Mouse (Mus musculus) T-cell, adult 66 days (primary cell): ENCODE results near the gene Idh2. TPM values are rescaled to one million over a fixed set of nuclear protein-coding genes. Genes with fewer than 3 reads are reported as not detected.

Experiments used
- total RNA-seq, 2 experiments: library from RNA; stranded (reverse); gene quantifications; 3 replicates in 1 of 2; 4 replicates in 1 of 2; pipeline ENCODE4 v1.2.4; 2023

Idh2 gene
- total RNA-seq, result 10 to 100 TPM; 38.1 to 41.4 TPM

DNA sequence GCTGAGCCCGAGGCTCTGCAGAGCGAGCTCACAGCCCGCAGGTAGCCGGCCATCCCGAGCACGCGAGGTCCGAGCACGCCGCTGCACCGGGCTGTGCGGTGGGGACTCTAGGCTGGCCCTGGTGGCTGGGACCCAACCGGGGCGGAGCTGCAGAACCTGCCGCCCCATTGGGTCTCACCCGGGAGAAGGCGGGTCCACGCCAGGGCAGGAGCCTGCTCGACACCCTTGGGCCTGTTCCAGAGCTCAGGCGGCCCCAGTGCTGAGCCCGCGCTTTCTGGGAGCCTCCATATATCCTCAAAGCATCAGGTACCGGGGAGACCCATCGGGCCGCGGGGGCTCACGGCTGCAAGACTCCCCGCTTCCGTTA lies at the start of gene Idh2:
Idh2 (minus strand) TSS at position 169 of the 367 bp plus-strand sequence.

Other genes with a start within 250 kb of the Idh2 start
- 10 to 100 TPM; 17.3 to 17.4 TPM for gene Ap3s2, start 194.7 kb downstream of the Idh2 start, total RNA-seq
- gene Arpin, start 180.0 kb downstream of the Idh2 start, total RNA-seq, result not detected
- gene Zfp710, start 90.6 kb downstream of the Idh2 start, total RNA-seq, result 10 to 100 TPM; 27.9 to 35.9 TPM
- gene Sema4b, start 71.4 kb upstream of the Idh2 start, total RNA-seq, result 10 to 100 TPM; 49.1 to 50.8 TPM
- gene Cib1, start 117.4 kb upstream of the Idh2 start, total RNA-seq, result 10 to 100 TPM; 46.9 to 58.5 TPM
- 1 to 10 TPM; 6.9 to 8.1 TPM for gene Gdpgp1, start 117.5 kb upstream of the Idh2 start, total RNA-seq
- gene Ttll13, start 131.0 kb upstream of the Idh2 start, total RNA-seq, result 1 to 10 TPM in 1 of 2 experiments, under 1 TPM in 1; 0.41 to 1.0 TPM
- 10 to 100 TPM; 21.1 to 21.8 TPM for gene Ngrn, start 145.8 kb upstream of the Idh2 start, total RNA-seq
- gene Vps33b, start 154.3 kb upstream of the Idh2 start, total RNA-seq, result 10 to 100 TPM; 30.0 to 36.6 TPM
- 1 to 10 TPM; 7.9 to 8.1 TPM for gene Prc1, start 179.1 kb upstream of the Idh2 start, total RNA-seq
- gene Rccd1, start 209.1 kb upstream of the Idh2 start, total RNA-seq, result 10 to 100 TPM; 31.3 to 36.6 TPM
- 100 to 1,000 TPM; 114 to 117 TPM for gene Unc45a, start 225.6 kb upstream of the Idh2 start, total RNA-seq
- gene Hddc3, start 227.7 kb upstream of the Idh2 start, total RNA-seq, result 1 to 10 TPM; 7.5 to 8.3 TPM